Mouse (Mus musculus) monocyte, adult 5-6 weeks (primary cell): Measurements from ENCODE around the gene Clcnka. TPM values are rescaled to one million over a fixed set of nuclear protein-coding genes. Genes with fewer than 3 reads are reported as not detected.

Source experiments
- ATAC-seq: fragments of 153-309, 156-312 bp; replicated peaks from 2 replicates; pipeline ENCODE4 v1.8.0; 2017; ENCODE audit warnings: mild to moderate bottlenecking; ENCODE audit not compliant: low TSS enrichment, insufficient number of reproducible peaks, severe bottlenecking, poor library complexity, low FRiP score
- total RNA-seq: library from RNA; stranded (forward); fragments of 200-1000, 200-491, 200-594 nt; gene quantifications from 3 replicates; pipeline ENCODE4 v1.2.3, GENCODE M21; 2017

Clcnka gene
- total RNA-seq, 1 experiment from 2014 or later, result not detected

GRCm38 (mm10) chr4:141389366-141390150 lies 9.0 kb downstream of the Clcnka start:
- no peak for ATAC-seq

- no peak for ATAC-seq
Observed at GRCm38 (mm10) chr4:141387933-141388332, 10.6 kb downstream of the Clcnka start.

GRCm38 (mm10) chr4:141387093-141387784 lies 11.3 kb downstream of the Clcnka start:
- ATAC-seq, result 0 out of 2 replicates have a peak, but pooled peaks have one; percentile 40

GRCm38 (mm10) chr4:141386150-141386549 lies 12.4 kb downstream of the Clcnka start:
- ATAC-seq, result no peak

- peak; percentile 48; the same call in 1 of the 2 replicates for ATAC-seq
Observed at GRCm38 (mm10) chr4:141385275-141385674, 13.2 kb downstream of the Clcnka start.

GRCm38 (mm10) chr4:141382406-141382805 lies 16.1 kb downstream of the Clcnka start:
- no peak for ATAC-seq

- ATAC-seq, result no peak
Observed at GRCm38 (mm10) chr4:141379674-141380073, 18.9 kb downstream of the Clcnka start.

GRCm38 (mm10) chr4:141372426-141372825 lies 26.1 kb downstream of the Clcnka start:
- ATAC-seq, result no peak

- no peak for ATAC-seq
Observed at GRCm38 (mm10) chr4:141367997-141368791, 30.3 kb downstream of the Clcnka start, which contains the start of gene Fam131c. Fam131c (plus strand) TSS chr4:141368220.

GRCm38 (mm10) chr4:141365876-141366275 lies 32.6 kb downstream of the Clcnka start:
- ATAC-seq, result no peak

- ATAC-seq, result no peak
Observed at GRCm38 (mm10) chr4:141365126-141365525, 33.4 kb downstream of the Clcnka start.

GRCm38 (mm10) chr4:141362937-141363548 lies 35.5 kb downstream of the Clcnka start:
- ATAC-seq, result peak; percentile 51

- no peak for ATAC-seq
Observed at GRCm38 (mm10) chr4:141360846-141361245, 37.7 kb downstream of the Clcnka start.

GRCm38 (mm10) chr4:141359222-141359621 lies 39.3 kb downstream of the Clcnka start:
- no peak for ATAC-seq

- no peak for ATAC-seq
Observed at GRCm38 (mm10) chr4:141357811-141358210, 40.7 kb downstream of the Clcnka start.

- ATAC-seq, result no peak
Observed at GRCm38 (mm10) chr4:141353868-141354267, 44.7 kb downstream of the Clcnka start.

GRCm38 (mm10) chr4:141352986-141353385 lies 45.5 kb downstream of the Clcnka start:
- ATAC-seq, result no peak

- ATAC-seq, result no peak
Observed at GRCm38 (mm10) chr4:141351972-141352371, 46.6 kb downstream of the Clcnka start.

GRCm38 (mm10) chr4:141350015-141350414 lies 48.5 kb downstream of the Clcnka start:
- ATAC-seq, result no peak
